Mouse (Mus musculus): ENCODE measurements at regions not wholly inside any gene's neighbourhood (a gene's known extent, or its start where the extent isn't known, plus 50 kb on each side); places are given as distances from the start of the nearest gene placed in this dataset.
A peak's percentile ranks its signal among the peaks of the same experiment; 100 is the strongest.

DNA sequence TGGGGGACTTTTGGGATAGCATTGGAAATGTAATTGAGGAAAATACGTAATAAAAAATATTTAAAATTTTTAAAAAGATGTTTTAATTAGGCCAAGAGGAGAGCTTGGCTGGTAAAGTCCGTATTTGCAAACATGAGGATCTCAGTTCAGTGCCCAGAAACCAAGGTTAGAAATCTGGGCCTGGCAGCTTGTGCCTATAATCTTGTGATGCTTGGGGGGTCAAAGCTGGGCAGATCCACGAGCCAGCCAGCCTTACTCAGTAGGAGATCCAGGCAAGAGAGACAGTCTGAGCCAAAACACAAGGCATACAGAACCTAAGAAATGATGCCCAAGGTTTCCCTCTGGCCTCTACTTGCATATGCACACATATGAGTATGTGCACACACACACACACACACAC is 54.1 kb upstream of the Cxadr start:
- no peak for DNase-seq (ENCODE audit: low read depth, low spot score)

DNA sequence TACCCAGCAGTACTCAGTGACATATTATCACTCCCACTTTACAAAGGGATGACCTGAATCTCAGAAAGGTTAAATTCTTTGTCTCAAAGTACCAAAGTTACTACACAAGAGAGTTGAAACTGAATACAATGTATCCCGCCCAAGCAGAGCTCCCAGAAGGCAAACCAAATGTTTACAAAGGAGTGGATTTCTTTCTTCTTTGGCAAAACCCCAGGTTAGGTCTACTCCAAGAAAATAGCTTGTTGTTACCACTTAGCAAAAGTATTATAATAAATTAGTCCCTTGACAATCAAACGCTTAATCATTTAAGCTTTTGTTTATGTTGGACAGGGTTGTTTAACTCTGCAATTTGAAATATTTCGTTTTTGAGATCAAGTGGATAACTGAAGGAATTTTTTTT is 58.6 kb upstream of the Cxadr start:
- no peak for DNase-seq (ENCODE audit: low read depth, low spot score)

DNA sequence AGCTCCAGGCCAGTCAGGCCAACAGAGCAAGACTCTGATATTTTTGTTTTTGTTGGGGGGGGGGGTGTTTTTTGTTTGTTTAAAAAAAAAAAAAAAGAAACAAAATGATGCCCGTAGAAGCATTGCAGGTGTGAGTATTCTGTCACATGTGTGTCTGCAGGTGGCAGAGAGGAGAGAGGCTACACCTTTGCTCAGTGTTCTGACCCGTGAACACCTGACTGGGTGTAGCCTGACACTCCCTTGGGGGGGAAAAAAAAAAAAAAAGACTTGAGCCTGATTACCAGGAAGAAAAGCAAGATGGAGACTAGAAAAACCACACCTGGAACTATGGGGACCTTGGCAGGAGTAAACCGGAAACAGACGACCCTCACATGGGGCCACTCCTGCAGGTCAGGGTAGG is 61.1 kb upstream of the Cxadr start:
- DNase-seq (ENCODE audit: low read depth, low spot score) = no peak

DNA sequence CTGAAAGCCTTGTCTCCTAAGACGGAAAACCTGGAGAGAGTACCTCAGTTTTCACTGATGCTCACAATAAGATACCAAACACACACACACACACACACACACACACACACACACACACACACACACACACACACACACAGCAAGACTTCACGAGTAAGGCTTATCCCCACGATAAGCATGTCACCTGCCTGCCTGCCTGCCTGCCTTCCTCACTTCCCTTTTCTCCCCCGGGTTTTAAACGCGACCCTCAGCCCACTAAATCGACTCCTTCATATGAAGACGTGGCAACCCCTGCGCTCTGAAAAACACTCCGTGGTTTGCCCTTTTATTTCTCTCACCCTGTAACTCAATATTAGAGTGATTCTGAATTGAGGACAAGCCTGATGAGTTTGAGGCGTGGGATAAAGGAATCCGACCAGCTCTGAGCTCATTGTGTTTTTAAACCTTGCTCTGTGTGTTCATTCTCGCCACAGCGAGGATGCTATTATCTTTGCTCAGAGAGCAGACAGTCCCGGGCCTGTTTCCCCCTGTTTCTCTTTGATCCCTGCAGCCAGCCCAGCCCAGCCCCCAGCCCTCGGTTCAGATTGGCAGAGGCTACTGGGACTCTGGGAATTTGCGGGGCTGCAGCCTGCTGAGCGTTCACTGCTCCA is 63.1 kb upstream of the Cxadr start:
- DNase-seq (ENCODE audit: low read depth, low spot score) = peak; percentile 89

DNA sequence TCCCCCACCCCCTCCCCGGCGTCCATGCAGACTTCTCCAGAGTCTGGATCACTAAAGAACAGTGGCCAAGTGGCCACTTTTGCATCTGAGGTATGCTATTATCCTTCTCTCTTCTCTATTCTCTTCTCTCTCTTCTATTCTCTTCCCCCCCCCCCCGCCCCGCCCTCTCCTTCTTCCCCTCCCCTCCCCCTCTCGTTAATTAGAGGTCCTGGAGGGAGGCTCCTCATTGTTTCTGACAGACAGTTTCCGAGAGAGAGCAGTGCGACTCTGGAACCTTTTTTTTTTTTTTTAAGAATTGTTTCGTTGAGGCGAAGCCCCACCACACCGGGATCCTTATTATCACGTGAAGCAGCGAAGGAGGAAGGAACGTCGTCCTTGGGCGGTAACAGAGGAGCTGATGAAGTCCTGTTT is 63.6 kb upstream of the Cxadr start:
- DNase-seq (ENCODE audit: low read depth, low spot score) = peak; percentile 27

DNA sequence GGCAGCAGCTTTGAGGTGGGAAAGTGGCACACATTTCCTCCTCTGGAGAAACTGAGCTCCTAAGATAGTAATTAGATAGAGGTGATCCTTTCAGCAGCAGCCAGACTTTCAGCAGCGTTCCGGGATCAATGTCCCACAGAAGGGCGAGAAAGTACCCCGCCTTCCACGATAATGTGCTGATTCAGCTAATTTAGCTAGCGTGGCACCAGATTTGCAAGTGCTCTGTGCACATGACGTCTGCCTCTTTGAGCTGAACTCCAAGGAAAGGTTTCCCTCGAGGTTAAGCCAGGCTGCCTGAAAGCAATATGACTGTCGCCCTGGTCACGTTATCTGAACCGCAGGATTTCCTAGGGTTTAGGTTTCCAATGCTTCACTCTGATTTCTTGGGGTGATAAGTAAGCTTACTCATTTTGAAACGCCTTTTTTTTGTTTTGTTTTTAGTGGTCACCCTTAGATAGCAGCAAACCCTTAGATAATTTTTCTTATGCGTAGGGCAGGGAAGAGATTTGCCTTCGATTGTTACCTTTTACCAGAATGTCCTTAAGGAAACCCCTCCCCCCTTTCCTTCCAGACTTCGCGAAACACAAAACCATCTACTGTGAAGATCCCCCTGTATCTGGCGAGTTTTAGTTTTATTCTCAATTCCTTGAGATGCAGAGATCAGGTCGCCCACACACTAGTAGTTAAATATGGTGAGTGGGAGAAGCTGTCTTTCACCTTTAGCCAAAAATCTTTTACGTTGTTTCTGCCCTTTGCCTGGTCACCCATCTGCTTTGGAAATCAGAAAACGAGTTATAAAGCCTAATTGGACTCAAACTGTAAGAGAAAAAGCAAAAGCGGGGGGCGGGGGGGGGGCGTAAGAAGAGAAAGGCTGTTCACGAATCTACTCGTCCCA is 64.3 kb upstream of the Cxadr start:
- peak; percentile 51 for DNase-seq (ENCODE audit: low read depth, low spot score)

DNA sequence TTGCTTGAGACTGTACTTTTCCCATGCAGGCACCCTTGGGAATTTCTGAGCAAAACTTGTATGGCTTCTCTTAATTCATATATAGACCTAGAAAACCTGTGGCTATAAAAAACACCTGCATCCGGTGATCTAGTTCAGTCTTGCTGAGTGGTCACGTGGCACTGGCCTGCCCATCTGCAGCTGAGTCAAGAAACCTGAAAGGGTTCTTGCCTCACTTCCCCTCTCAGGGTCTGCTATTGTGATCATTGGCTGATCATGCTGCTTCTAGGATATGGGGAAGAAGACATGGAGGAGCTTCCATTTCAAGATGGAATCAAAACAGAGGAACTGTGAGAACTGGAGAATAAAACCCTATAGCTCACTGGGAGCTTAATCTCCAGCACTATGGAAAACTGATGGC is 69.1 kb upstream of the Cxadr start:
- DNase-seq (ENCODE audit: low read depth, low spot score) = no peak

DNA sequence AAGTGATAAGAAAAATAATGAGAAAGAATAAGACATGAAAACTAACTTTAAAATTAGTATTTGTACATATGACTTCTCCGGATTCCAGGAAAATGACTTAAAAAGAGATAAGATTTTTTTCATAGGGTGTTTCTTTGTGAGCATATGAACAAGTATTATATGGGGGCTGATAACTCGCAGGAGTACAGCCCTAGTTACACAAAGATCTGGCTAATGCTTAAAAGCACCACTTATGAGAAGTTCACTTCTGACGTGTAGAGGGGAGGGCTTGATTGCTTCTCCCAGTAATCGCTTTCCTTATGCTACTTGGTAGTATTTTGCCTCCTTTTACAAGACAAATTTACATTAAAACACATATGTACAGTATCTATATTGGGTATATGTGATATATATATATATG is 72.3 kb upstream of the Cxadr start:
- no peak for DNase-seq (ENCODE audit: low read depth, low spot score)

DNA sequence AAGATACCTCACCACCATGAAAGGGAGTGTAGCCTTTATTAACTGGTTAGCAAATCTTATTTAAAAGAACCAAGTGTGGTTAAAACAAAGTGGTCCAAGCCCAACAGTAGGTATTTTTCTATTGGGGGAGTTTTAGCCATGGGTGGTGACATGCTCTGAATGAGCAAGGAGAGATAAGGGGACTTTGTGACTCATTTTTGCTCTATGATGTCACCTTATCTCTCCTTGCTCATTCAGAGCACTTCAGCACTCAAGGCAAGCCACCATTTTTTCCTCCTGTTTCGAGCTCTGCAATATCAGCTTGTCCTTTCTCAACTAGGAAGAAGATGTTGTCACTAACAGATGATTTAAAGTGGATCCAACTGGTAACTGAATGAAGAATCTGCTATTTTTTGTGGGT is 78.9 kb upstream of the Cxadr start:
- no peak for DNase-seq (ENCODE audit: low read depth, low spot score)

DNA sequence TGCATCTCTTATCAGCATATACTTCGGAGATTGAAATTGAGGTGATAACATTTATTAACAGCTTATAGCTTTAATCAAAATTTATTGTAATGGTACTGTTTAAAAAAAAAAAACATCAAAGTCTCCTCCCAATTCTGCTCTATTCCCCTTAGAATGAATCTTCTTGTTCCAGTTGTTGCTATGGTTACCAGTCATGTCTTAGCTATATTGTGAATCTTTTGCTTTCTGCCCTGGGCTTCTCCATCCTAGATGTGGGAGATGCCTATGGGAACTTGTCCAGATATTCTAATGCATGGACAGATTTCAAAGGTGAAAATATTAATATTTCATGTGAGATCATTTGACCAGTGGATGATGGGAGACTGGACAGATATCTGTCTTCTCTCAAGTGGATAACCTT is 79.5 kb upstream of the Cxadr start:
- no peak for DNase-seq (ENCODE audit: low read depth, low spot score)

DNA sequence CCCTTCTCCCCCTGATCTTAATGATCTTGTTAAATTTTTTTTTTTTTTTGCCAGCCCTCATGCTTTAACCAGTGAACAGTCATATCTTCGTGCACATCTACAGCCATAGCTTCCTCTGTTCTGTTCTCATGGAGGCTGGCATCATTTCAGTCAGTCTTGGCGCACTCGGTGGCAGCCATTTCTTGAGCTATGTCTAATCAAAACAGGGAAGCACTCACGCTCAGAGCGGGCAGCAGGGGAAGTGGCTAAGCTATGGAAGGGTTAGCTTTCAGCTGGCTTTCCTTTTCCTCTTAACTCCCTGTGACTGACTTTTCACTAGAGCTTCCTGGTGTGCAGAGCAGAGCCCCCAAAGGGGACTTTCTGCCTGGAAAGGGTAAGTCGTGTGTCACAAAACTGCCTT is 83.7 kb upstream of the Cxadr start:
- DNase-seq (ENCODE audit: low read depth, low spot score) = no peak

DNA sequence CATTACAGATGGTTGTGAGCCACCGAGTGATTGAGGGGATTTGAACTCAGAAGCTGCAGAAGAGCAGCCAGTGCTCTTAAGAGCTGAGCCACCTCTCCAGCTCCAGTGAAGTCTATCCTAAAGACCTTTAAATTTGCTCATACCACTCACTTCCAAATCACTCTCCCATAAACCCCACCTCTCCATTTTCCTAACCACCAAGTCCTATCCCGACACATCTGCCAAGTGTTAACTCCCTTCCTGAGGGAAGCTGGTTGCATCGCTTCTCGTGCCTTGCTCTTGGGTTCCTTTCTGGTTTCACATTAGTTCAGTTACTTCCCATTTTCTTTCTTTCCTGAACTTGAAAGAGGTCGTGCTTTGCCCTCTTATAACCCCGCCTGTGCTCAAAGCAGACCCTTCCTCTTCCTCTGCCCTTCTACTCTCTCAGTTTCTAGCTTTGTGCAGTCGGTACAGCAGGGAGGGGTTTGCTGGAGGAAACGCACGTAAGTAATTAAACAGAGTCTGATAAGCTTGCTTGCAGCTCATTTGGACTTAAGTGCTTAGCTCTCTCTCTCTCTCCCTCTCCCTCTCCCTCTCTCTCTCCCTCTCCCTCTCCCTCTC is 84.4 kb upstream of the Cxadr start:
- DNase-seq (ENCODE audit: low read depth, low spot score) = peak; percentile 12

DNA sequence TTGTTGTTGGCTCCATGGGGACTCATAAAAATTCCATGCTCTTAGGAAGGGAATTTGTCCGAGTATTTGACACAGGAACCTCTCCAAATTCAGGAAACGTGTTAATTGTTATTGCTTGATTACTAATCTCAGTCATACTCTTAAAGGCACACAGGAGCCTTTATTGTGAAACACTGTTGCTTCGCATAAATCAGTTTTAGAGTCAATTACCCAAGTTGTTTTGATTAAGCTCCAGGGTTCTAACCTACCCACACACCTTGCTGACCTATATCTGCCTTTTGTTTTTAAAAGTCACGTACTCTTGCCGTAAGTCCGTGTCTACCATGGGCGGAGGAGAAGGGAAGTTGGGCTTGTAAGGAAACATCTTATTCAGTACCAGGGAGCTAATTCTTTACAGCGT is 89.6 kb upstream of the Cxadr start:
- DNase-seq (ENCODE audit: low read depth, low spot score) = no peak

DNA sequence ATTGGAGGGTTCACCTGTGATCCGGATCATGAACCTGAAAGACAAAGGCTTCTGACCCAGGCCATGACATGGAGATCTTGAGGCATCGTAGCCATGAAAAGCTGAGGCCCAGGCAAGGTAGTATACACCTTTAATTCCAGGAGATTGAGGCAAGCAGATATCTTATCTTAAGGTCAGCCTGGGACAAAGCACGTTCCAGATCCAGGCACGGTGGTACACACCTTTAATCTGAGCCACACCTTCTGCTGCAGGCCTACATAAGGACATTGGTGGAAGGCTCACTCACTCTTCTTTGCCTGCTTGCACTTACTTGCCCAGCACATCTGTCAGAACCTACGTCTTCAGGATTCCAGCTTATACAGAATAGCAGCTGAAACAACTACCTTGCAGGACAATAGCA is 93.0 kb upstream of the Cxadr start:
- DNase-seq (ENCODE audit: low read depth, low spot score) = no peak

DNA sequence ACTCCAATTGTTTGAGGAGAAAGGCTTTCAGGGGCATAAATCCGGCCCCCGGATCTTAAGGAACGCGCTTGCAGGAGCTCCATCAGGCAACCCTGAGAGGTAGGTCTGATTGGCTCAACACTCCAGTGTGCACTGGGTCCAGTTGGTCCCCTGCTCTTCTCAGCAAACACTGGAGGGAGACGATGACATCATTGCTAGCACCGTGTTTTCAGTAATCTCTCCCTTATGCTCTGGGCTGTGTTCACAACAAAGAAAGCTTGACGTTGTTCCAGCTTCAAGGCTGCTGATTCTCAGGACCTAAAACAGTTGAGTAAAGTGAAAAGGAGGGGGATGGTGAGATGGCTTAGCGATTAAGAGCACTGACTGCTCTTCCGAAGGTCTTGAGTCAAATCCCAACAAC is 97.0 kb upstream of the Cxadr start:
- DNase-seq (ENCODE audit: low read depth, low spot score) = no peak

DNA sequence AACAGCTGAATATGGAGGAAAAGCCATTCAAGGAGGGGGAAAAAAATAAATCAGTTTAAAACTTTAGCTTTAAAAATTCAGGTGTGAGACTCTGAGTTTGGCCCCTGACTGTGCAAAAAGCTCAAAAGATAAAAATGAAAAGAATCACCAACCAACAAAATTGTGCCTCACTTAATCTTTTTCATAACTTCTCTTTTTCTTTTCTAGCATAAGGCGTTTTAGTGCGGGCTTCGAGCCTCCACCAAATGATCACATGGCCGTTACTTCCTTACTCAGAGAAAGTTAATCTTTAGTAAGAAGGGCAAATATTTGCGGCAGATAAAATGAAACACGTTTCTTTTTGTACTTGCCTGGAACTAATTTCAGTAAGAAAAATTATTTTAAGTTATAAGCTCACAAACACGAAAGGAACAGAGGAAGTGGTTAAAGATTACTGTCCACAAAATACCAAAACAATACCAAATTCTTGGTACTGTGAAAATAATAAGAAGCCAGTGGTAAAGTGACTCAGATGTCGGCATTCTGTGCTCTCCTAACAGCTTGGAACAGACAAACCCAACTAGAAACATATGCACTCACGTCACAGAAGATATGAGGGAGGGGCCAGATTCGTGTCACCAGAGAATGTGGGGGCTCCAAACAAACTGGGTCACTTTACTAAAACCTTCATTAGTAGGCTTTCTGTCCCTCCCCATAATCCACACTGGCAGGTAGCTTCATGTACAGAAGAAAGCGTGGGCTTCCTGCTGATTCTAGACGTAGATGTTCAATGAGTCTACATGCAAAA is 101.1 kb upstream of the Cxadr start:
- no peak for DNase-seq (ENCODE audit: low read depth, low spot score)

DNA sequence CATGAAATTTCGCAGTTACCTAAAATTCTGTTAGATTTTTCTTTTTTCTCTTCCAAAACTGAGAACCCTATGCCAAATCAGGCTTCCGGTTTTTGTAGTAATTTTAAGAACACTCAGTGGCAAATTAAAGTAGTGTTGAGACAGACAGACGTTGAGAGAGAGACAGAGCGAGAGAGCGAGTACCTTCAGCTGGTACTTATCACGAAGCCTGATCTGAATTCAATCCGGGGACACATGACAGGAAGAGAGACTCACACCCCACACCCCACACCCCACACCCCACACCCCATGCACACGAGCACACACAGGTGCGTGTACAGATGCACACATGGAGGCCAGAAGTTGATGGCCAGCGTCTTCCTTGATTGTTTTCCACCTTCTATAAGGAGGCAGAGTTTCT is 102.0 kb upstream of the Cxadr start:
- no peak for DNase-seq (ENCODE audit: low read depth, low spot score)

DNA sequence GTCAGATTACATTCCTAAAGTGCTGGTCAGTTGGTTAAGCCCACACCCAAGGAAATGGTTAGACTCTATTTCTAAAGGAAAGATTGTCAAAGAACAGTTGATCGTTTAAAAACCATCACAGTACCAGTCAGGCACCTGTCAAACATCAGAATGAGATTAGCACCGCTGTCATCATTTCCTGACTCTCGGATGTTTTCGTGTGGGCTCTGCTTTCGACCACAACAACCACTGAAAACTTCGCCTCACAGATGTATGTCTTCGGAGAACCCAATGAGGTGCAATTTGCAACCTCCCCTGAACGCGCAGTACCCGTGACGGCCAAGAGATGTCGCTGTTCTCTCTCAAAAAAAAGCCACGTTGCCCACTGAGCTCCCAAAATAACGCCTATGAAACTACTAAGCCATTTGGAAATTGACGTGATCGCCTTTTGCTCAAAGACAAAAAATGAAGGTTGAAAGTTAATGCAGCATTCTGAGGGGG is 102.6 kb upstream of the Cxadr start:
- peak; percentile 84 for DNase-seq (ENCODE audit: low read depth, low spot score)

DNA sequence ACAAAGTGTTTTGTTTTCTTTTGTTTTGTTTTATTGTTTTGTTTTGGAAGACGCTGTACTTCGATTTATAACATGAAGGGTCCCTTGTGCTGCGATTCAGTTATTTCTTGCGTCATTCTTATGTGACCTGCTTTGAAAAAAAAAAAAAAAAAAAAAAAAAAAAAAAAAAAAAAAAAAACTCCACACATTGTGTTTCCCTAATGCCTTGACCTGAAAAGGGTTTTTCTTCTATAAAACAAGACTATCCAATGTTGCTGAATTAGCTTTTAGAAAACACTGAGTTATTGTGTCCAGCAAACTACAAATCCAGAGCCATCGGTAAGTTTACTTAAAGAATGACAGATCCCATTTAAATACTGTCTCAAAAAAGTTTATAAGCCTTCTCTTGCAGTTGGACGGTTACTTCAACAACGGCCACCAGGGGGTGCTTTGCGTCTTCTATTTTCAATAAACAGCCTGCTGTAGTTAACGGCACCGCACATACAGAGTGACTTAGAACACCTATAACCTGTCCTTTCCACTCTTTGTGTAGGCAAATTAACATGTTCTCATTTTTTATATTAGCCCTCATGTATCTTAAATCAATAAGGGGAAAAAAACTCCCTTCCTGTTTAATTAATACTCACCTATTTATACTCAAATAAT is 103.9 kb upstream of the Cxadr start:
- DNase-seq (ENCODE audit: low read depth, low spot score) = peak; percentile 88

DNA sequence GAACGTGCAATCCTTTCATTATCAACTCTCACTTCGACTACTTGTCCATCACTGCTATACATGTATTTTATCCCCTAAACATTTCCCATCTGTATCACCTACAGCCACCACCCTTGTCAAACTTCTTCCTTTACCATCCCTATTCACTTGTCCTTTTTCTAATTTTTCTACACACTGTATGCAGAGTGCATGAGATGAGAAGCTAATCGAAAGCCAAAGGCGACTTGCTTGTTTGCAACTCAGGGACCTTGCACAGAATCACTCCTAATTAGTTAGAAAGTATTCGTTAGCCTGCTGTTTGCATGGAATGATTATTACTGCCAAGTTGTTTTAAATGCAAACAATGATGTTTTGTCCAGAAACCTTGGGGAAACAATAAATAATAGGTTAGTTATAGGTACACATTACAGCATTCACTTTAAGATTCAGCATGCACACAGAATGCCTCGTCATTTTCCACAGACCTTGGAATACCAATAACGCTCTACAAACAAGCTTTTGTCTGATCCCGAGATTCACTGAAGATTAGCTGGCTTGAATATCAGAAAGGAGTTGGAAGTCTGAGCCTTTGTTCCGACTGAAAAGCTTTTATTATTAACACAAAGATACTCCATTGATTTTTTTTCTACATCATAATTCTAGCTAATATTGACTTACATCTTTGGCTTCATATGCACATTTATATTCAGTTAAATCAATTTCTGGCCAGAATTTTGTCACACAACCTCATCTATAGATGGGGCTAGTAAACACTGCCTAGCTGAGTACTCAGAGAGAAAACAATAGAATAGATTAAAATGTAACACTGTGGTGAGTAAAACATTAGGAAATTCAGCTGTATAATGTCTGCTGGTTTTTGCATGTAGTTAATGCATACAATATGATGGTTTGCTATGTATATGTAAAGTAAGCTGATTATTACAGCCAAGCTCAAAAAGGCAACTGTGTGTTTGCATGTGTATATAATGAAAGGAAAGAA is 130.4 kb upstream of the Cxadr start:
- DNase-seq (ENCODE audit: low read depth, low spot score) = no peak

Data from ZHBTc4 (cell line).